Mouse (Mus musculus): Measurements from ENCODE around the gene Atp6v1e2.

- TF ChIP-seq CTCF (IDR thresholded peaks at IDR 0.05; ENCODE audit: borderline replicate concordance, insufficient read depth, low read length) (no peak), POLR2A (IDR thresholded peaks at IDR 0.05; ENCODE audit: low read depth, low read length) (no peak)
These were observed 20.1 kb upstream of the Atp6v1e2 start for GRCm38 (mm10) chr17:86967536-86968525.

Data from embryonic fibroblast, embryonic 13.5 days (primary cell).